8 mouse cellular contexts compared by ENCODE assay signal in genomic region chr1:133961281-133962134, GRCm38 (mm10). TPM values are rescaled to one million over a fixed set of nuclear protein-coding genes. Genes with fewer than 3 reads are reported as not detected.
DNase-seq lines count a peak whose midpoint lies in the region; ATAC-seq and TF ChIP-seq lines count a peak whose summit lies in the region.

No protein-coding gene starts in this region.

- no peaks in the 10 kb centered on the region for H3K9me3 ChIP-seq in forebrain, embryonic 11.5 days (ENCODE audit: control insufficient read depth, low read length)
- no peaks in the 10 kb centered on the region for H3K9me3 ChIP-seq in heart, postnatal 0 days (replicated peaks; ENCODE audit: control insufficient read depth, low read length)
- no peaks in the 10 kb centered on the region for H3K9me3 ChIP-seq in lung, embryonic 15.5 days

- DNase-seq in spleen, adult 18-20 months: peak; percentile 8 to 14
- DNase-seq in spleen, adult 12 weeks (ENCODE audit: low spot score): no peak
- peak; percentile 76 for DNase-seq in forebrain, embryonic 11.5 days (ENCODE audit: low spot score)
- DNase-seq in heart, postnatal 0 days (ENCODE audit: low spot score): peak; percentile 88
- peak; percentile 94 to 96 for DNase-seq in kidney, postnatal 25 days
- peak; percentile 80 for DNase-seq in ovary, postnatal 14 days (ENCODE audit: low spot score)
- DNase-seq in c-Kit-positive CD71-positive TER-119-positive erythroid progenitor cells, embryonic 14.5 days (ENCODE audit: low spot score): no peak

- H3K27me3 ChIP-seq in forebrain, embryonic 11.5 days (ENCODE audit: control insufficient read depth, insufficient read depth, low read length): no peaks in the 10 kb centered on the region
- no peaks in the 10 kb centered on the region for H3K27me3 ChIP-seq in heart, postnatal 0 days (ENCODE audit: control insufficient read depth, insufficient read depth, low read length)
- no peaks in the 10 kb centered on the region for H3K27me3 ChIP-seq in lung, embryonic 15.5 days

- ATAC-seq in forebrain, embryonic 11.5 days (replicated peaks; ENCODE audit: low FRiP score): peak; percentile 58
- peak; percentile 93 for ATAC-seq in heart, postnatal 0 days (ENCODE audit: insufficient read depth, low read depth)
- peak; percentile 92 for ATAC-seq in lung, embryonic 15.5 days (ENCODE audit: borderline replicate concordance, extremely low read depth, low FRiP score, low TSS enrichment)

- H3K9ac ChIP-seq in forebrain, embryonic 11.5 days (ENCODE audit: low read length): 0 out of 2 replicates have a peak overlapping the region, but pooled peaks have one; percentile 16
- H3K9ac ChIP-seq in heart, postnatal 0 days (replicated peaks; ENCODE audit: low read depth, low read length): no peak overlapping the region
- H3K9ac ChIP-seq in lung, embryonic 15.5 days: peak overlapping the region; percentile 33

- no peak overlapping the region for H3K4me2 ChIP-seq in forebrain, embryonic 11.5 days (ENCODE audit: low read depth, low read length, severe bottlenecking)
- H3K4me2 ChIP-seq in heart, postnatal 0 days (ENCODE audit: low read depth, low read length): peak overlapping the region; percentile 52
- H3K4me2 ChIP-seq in lung, embryonic 15.5 days: peak overlapping the region; percentile 38

- no peaks in the 10 kb centered on the region for H3K36me3 ChIP-seq in forebrain, embryonic 11.5 days (ENCODE audit: control insufficient read depth, insufficient read depth, low read length)
- no peaks in the 10 kb centered on the region for H3K36me3 ChIP-seq in heart, postnatal 0 days (replicated peaks; ENCODE audit: control insufficient read depth, insufficient read depth, low read length)
- no peaks in the 10 kb centered on the region for H3K36me3 ChIP-seq in lung, embryonic 15.5 days

- WGBS in forebrain, embryonic 11.5 days: 14% methylated on average over 18 of the region's 18 CpGs
- 6% methylated on average over 18 of the region's 18 CpGs for WGBS in heart, postnatal 0 days
- 11% methylated on average over 18 of the region's 18 CpGs for WGBS in lung, embryonic 15.5 days

- TF ChIP-seq EP300 in heart, postnatal 0 days (IDR thresholded peaks at IDR 0.05; ENCODE audit: low read depth): peak; percentile 58; the same call in 1 of the 2 replicates

- TF ChIP-seq CTCF in heart, postnatal 0 days (IDR thresholded peaks at IDR 0.05; ENCODE audit: low read depth): peak; percentile 84

- no peak overlapping the region for H3K4me3 ChIP-seq in forebrain, embryonic 11.5 days (ENCODE audit: low read depth, low read length)
- no peak overlapping the region for H3K4me3 ChIP-seq in heart, postnatal 0 days (ENCODE audit: low read depth, low read length)
- H3K4me3 ChIP-seq in lung, embryonic 15.5 days: no peak overlapping the region

- H3K27ac ChIP-seq in forebrain, embryonic 11.5 days (ENCODE audit: low read depth, low read length): no peak overlapping the region
- H3K27ac ChIP-seq in heart, postnatal 0 days (ENCODE audit: low read depth): peak overlapping the region; percentile 70
- peak overlapping the region; percentile 93 for H3K27ac ChIP-seq in lung, embryonic 15.5 days

- H3K4me1 ChIP-seq in forebrain, embryonic 11.5 days (replicated peaks; ENCODE audit: control insufficient read depth, insufficient read depth, low read length): peaks cover 4% of the 10 kb centered on the region
- H3K4me1 ChIP-seq in heart, postnatal 0 days (ENCODE audit: control insufficient read depth, insufficient read depth): peaks cover 8% of the 10 kb centered on the region
- H3K4me1 ChIP-seq in lung, embryonic 15.5 days: peaks cover 60% of the 10 kb centered on the region

RNA-seq across cellular contexts. Expression of gene Prelp, which starts 40.3 kb away (rescaled TPM):
- polyA plus RNA-seq in forebrain, embryonic 11.5 days (2014; fragmentation: Nextera tagmentation; extraction: Ambion mirVana): 1.2 and 1.4 TPM in 2 replicates
- 5.4 and 6.1 TPM in 2 replicates for total RNA-seq in heart, postnatal 0 days (2014; rRNA removed; ENCODE audit: low replicate concordance)
- polyA plus RNA-seq in heart, postnatal 0 days (2015; fragmentation: Nextera tagmentation; extraction: Ambion mirVana): 6.2 and 6.5 TPM in 2 replicates
- polyA plus RNA-seq in lung, embryonic 15.5 days (2015; fragmentation: Nextera tagmentation; extraction: Ambion mirVana): 17.1 and 19.6 TPM in 2 replicates

RNA-seq across cellular contexts. Expression of gene Optc, which starts 53.7 kb away (rescaled TPM):
- polyA plus RNA-seq in forebrain, embryonic 11.5 days (2014; fragmentation: Nextera tagmentation; extraction: Ambion mirVana): 2.5 and 2.6 TPM in 2 replicates
- 3.2 TPM in 1 of 2 replicates, not detected in the other for total RNA-seq in heart, postnatal 0 days (2014; rRNA removed; ENCODE audit: low replicate concordance)
- 0.07 and 0.11 TPM in 2 replicates for polyA plus RNA-seq in heart, postnatal 0 days (2015; fragmentation: Nextera tagmentation; extraction: Ambion mirVana)
- polyA plus RNA-seq in lung, embryonic 15.5 days (2015; fragmentation: Nextera tagmentation; extraction: Ambion mirVana): 0.67 and 0.81 TPM in 2 replicates

Comparison
In these comparisons a context has a peak if more than half of its experiments do, and no peak if none do; other contexts are left out.
1. DNase-seq: peak in spleen, adult 18-20 months (2 of 2), forebrain, embryonic 11.5 days (single experiment), heart, postnatal 0 days (single experiment), kidney, postnatal 25 days (2 of 2) and ovary, postnatal 14 days (single experiment); none in spleen, adult 12 weeks (single experiment) and c-Kit-positive CD71-positive TER-119-positive erythroid progenitor cells, embryonic 14.5 days (single experiment).
2. Peak in every context shown above with its lines, with median percentiles within 50 percentile points of each other: ATAC-seq.